Mouse (Mus musculus): ENCODE results near the gene Gm21962. TPM values are rescaled to one million over a fixed set of nuclear protein-coding genes. Genes with fewer than 3 reads are reported as not detected.
"Not testable (repeated sequence)": the region's sequence is repeated elsewhere in the genome, so short reads cannot be mapped to it uniquely, and the experiment has no call there.

The Gm21962 gene
- not detected in 2 replicates for polyA plus RNA-seq (2014; fragmentation: Nextera tagmentation; extraction: Ambion mirVana)

- no CpG with 5 or more reads among the region's 3 CpGs for WGBS
- not testable (repeated sequence) for H3K9me3 ChIP-seq (ENCODE audit: control insufficient read depth, low read length); H3K9ac ChIP-seq (ENCODE audit: low read length); H3K4me2 ChIP-seq (ENCODE audit: low read length); H3K27me3 ChIP-seq (ENCODE audit: control insufficient read depth, insufficient read depth, low read length); H3K4me1 ChIP-seq (ENCODE audit: control insufficient read depth in 2 of 2, insufficient read depth in 2 of 2, low read length in 2 of 2); ATAC-seq (ENCODE audit: insufficient number of reproducible peaks, insufficient read depth, low FRiP score, low read depth); H3K27ac ChIP-seq (replicated peaks in 1 of 2; ENCODE audit: control insufficient read depth in 1 of 2, insufficient read depth in 1 of 2, low read depth in 2 of 2, low read length in 2 of 2); H3K36me3 ChIP-seq (ENCODE audit: control insufficient read depth, insufficient read depth, low read length); H3K4me3 ChIP-seq (ENCODE audit: control insufficient read depth in 1 of 2, insufficient read depth in 1 of 2, low read depth in 1 of 2, low read length in 2 of 2)
These were observed at the start of gene Gm21962 for GRCm38 (mm10) chr3:137671224-137671623. Gene Gm21962 (plus strand): TSS chr3:137671524.

- Histone ChIP-seq H3K4me3 (ENCODE audit: control insufficient read depth in 1 of 2, insufficient read depth in 1 of 2, low read depth in 1 of 2, low read length in 2 of 2) (no peak overlapping the region), H3K27ac (replicated peaks in 1 of 2; ENCODE audit: control insufficient read depth in 1 of 2, insufficient read depth in 1 of 2, low read depth in 2 of 2, low read length in 2 of 2) (no peak overlapping the region), H3K9ac (ENCODE audit: low read length) (no peak overlapping the region), H3K4me2 (ENCODE audit: low read length) (peak overlapping the region; percentile 41), H3K4me1 (ENCODE audit: control insufficient read depth in 2 of 2, insufficient read depth in 2 of 2, low read length in 2 of 2) (peaks cover 5 to 17% of the 10 kb centered on the region in 2 experiments), H3K36me3 (ENCODE audit: control insufficient read depth, insufficient read depth, low read length) (no peaks in the 10 kb centered on the region), H3K27me3 (ENCODE audit: control insufficient read depth, insufficient read depth, low read length) (0 out of 2 replicates have a peak, but pooled peaks cover 3% of the 10 kb centered on the region), H3K9me3 (ENCODE audit: control insufficient read depth, low read length) (no peaks in the 10 kb centered on the region)
- no peak for ATAC-seq (ENCODE audit: insufficient number of reproducible peaks, insufficient read depth, low FRiP score, low read depth)
- 6% methylated on average over 6 of the region's 6 CpGs for WGBS
These were observed 49.2 kb upstream of the Gm21962 start for GRCm38 (mm10) chr3:137622091-137622490.

GRCm38 (mm10) chr3:137622895-137623580 is 48.3 kb upstream of the Gm21962 start:
- Histone ChIP-seq H3K27ac (replicated peaks in 1 of 2; ENCODE audit: control insufficient read depth in 1 of 2, insufficient read depth in 1 of 2, low read depth in 2 of 2, low read length in 2 of 2) (no peak overlapping the region), H3K36me3 (ENCODE audit: control insufficient read depth, insufficient read depth, low read length) (no peaks in the 10 kb centered on the region), H3K9me3 (ENCODE audit: control insufficient read depth, low read length) (no peaks in the 10 kb centered on the region), H3K4me2 (ENCODE audit: low read length) (peak overlapping the region; percentile 96), H3K27me3 (ENCODE audit: control insufficient read depth, insufficient read depth, low read length) (0 out of 2 replicates have a peak, but pooled peaks cover 3% of the 10 kb centered on the region), H3K4me1 (ENCODE audit: control insufficient read depth in 2 of 2, insufficient read depth in 2 of 2, low read length in 2 of 2) (peaks cover 5 to 17% of the 10 kb centered on the region in 2 experiments), H3K9ac (ENCODE audit: low read length) (peak overlapping the region; percentile 71), H3K4me3 (ENCODE audit: control insufficient read depth in 1 of 2, insufficient read depth in 1 of 2, low read depth in 1 of 2, low read length in 2 of 2) (peak overlapping the region; percentile 58 to 74)
- 0 out of 2 replicates have a peak, but pooled peaks have one; percentile 32 for ATAC-seq (ENCODE audit: insufficient number of reproducible peaks, insufficient read depth, low FRiP score, low read depth)
- WGBS = 34% methylated on average over 14 of the region's 14 CpGs

- Histone ChIP-seq H3K9me3 (ENCODE audit: control insufficient read depth, low read length) (no peaks in the 10 kb centered on the region), H3K4me1 (ENCODE audit: control insufficient read depth in 2 of 2, insufficient read depth in 2 of 2, low read length in 2 of 2) (peaks cover 5 to 17% of the 10 kb centered on the region in 2 experiments), H3K27ac (replicated peaks in 1 of 2; ENCODE audit: control insufficient read depth in 1 of 2, insufficient read depth in 1 of 2, low read depth in 2 of 2, low read length in 2 of 2) (no peak overlapping the region), H3K27me3 (ENCODE audit: control insufficient read depth, insufficient read depth, low read length) (0 out of 2 replicates have a peak, but pooled peaks cover 3% of the 10 kb centered on the region), H3K36me3 (ENCODE audit: control insufficient read depth, insufficient read depth, low read length) (no peaks in the 10 kb centered on the region), H3K4me2 (ENCODE audit: low read length) (peak overlapping the region; percentile 96), H3K4me3 (ENCODE audit: control insufficient read depth in 1 of 2, insufficient read depth in 1 of 2, low read depth in 1 of 2, low read length in 2 of 2) (peak overlapping the region; percentile 58 to 74), H3K9ac (ENCODE audit: low read length) (peak overlapping the region; percentile 71)
- ATAC-seq (ENCODE audit: insufficient number of reproducible peaks, insufficient read depth, low FRiP score, low read depth) = peak; percentile 86
- under 1% methylated on average over 47 of the region's 47 CpGs for WGBS
These were observed 47.6 kb upstream of the Gm21962 start for GRCm38 (mm10) chr3:137623581-137624362.

DNA sequence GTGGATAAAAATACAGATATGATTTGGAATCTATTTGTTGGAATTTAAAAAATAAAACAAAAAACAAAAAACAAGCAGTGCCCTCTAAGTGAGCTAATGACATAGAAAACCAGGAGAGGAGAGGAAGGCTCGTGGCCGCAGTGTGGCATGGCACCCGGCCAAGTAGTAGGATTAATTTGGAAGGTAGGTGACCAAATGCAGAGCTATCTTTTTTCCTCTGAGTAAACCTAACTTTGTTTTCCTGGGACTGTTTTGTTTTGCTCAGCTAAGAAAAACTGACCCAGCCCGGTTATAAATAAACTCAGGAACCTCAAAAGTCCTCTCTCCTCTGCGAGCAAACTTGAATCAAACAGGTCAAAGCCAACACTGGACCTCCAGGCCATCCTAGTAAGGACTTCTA is 46.3 kb upstream of the Gm21962 start:
- Histone ChIP-seq H3K27ac (replicated peaks in 1 of 2; ENCODE audit: control insufficient read depth in 1 of 2, insufficient read depth in 1 of 2, low read depth in 2 of 2, low read length in 2 of 2) (no peak overlapping the region), H3K27me3 (ENCODE audit: control insufficient read depth, insufficient read depth, low read length) (0 out of 2 replicates have a peak, but pooled peaks cover 3% of the 10 kb centered on the region), H3K4me3 (ENCODE audit: control insufficient read depth in 1 of 2, insufficient read depth in 1 of 2, low read depth in 1 of 2, low read length in 2 of 2) (no peak overlapping the region), H3K9me3 (ENCODE audit: control insufficient read depth, low read length) (no peaks in the 10 kb centered on the region), H3K4me1 (ENCODE audit: control insufficient read depth in 2 of 2, insufficient read depth in 2 of 2, low read length in 2 of 2) (peaks cover 5 to 17% of the 10 kb centered on the region in 2 experiments), H3K4me2 (ENCODE audit: low read length) (no peak overlapping the region), H3K9ac (ENCODE audit: low read length) (no peak overlapping the region), H3K36me3 (ENCODE audit: control insufficient read depth, insufficient read depth, low read length) (no peaks in the 10 kb centered on the region)
- 72% methylated on average over 5 of the region's 5 CpGs for WGBS
- no peak for ATAC-seq (ENCODE audit: insufficient number of reproducible peaks, insufficient read depth, low FRiP score, low read depth)

DNA sequence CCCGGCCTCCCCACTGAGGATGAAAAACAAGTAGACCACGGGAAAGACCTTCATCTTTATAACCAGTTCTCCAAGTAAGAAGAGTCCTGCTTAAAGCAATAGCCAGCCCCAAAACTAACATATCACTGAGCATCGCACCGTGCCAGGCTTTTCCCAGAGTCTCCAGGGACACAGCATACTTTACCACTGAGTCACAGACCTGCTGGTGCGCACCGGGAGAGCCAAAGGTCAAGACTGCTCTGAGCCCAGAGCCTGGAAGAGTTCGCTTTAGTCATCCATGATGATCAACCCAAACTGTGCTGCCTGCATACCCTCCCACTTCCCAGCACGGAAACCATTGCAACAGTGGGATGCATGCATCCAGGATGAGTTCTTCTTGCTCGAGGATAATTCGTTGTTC is 37.6 kb upstream of the Gm21962 start:
- Histone ChIP-seq H3K9ac (ENCODE audit: low read length) (no peak overlapping the region), H3K4me3 (ENCODE audit: control insufficient read depth in 1 of 2, insufficient read depth in 1 of 2, low read depth in 1 of 2, low read length in 2 of 2) (no peak overlapping the region), H3K27me3 (ENCODE audit: control insufficient read depth, insufficient read depth, low read length) (no peaks in the 10 kb centered on the region), H3K9me3 (ENCODE audit: control insufficient read depth, low read length) (no peaks in the 10 kb centered on the region), H3K27ac (replicated peaks in 1 of 2; ENCODE audit: control insufficient read depth in 1 of 2, insufficient read depth in 1 of 2, low read depth in 2 of 2, low read length in 2 of 2) (no peak overlapping the region), H3K4me1 (ENCODE audit: control insufficient read depth in 2 of 2, insufficient read depth in 2 of 2, low read length in 2 of 2) (no peaks in the 10 kb centered on the region), H3K4me2 (ENCODE audit: low read length) (no peak overlapping the region), H3K36me3 (ENCODE audit: control insufficient read depth, insufficient read depth, low read length) (no peaks in the 10 kb centered on the region)
- 75% methylated on average over 10 of the region's 10 CpGs for WGBS
- no peak for ATAC-seq (ENCODE audit: insufficient number of reproducible peaks, insufficient read depth, low FRiP score, low read depth)

- no peak for ATAC-seq (ENCODE audit: insufficient number of reproducible peaks, insufficient read depth, low FRiP score, low read depth)
- WGBS = 77% methylated on average over 4 of the region's 4 CpGs
- Histone ChIP-seq H3K9me3 (ENCODE audit: control insufficient read depth, low read length) (no peaks in the 10 kb centered on the region), H3K36me3 (ENCODE audit: control insufficient read depth, insufficient read depth, low read length) (no peaks in the 10 kb centered on the region), H3K27ac (replicated peaks in 1 of 2; ENCODE audit: control insufficient read depth in 1 of 2, insufficient read depth in 1 of 2, low read depth in 2 of 2, low read length in 2 of 2) (no peak overlapping the region), H3K4me3 (ENCODE audit: control insufficient read depth in 1 of 2, insufficient read depth in 1 of 2, low read depth in 1 of 2, low read length in 2 of 2) (no peak overlapping the region), H3K27me3 (ENCODE audit: control insufficient read depth, insufficient read depth, low read length) (no peaks in the 10 kb centered on the region), H3K4me1 (ENCODE audit: control insufficient read depth in 2 of 2, insufficient read depth in 2 of 2, low read length in 2 of 2) (no peaks in the 10 kb centered on the region), H3K4me2 (ENCODE audit: low read length) (no peak overlapping the region), H3K9ac (ENCODE audit: low read length) (no peak overlapping the region)
These were observed 34.8 kb upstream of the Gm21962 start for GRCm38 (mm10) chr3:137636571-137636970.

Data from heart, embryonic 14.5 days (tissue).